In genomic region chr10:118839343-118840141, GRCm38 (mm10) we compare ENCODE assay signal across 17 mouse cellular contexts. TPM values are rescaled to one million over a fixed set of nuclear protein-coding genes. Genes with fewer than 3 reads are reported as not detected.
A peak's percentile ranks its signal among the peaks of the same experiment; 100 is the strongest.
DNase-seq lines count a peak whose midpoint lies in the region; ATAC-seq lines count a peak whose summit lies in the region.
"Had no signal": no experiment of that assay in that cellular context is flagged by ENCODE, and none has a peak within 500 bp of the region (broad histone marks: within the 10 kb centered on the region; RNA-seq: fewer than 3 reads in every experiment).

No protein-coding gene starts in this region.

- no peak overlapping the region for H3K9ac ChIP-seq in forebrain, embryonic 15.5 days (replicated peaks)
- no peak overlapping the region for H3K9ac ChIP-seq in forebrain, embryonic 11.5 days (ENCODE audit: low read length)
- H3K9ac ChIP-seq in heart, embryonic 15.5 days: 0 out of 2 replicates have a peak overlapping the region, but pooled peaks have one; percentile 25
- H3K9ac ChIP-seq in intestine, embryonic 16.5 days (ENCODE audit: low read depth, low read length): no peak overlapping the region
- no peak overlapping the region for H3K9ac ChIP-seq in midbrain, embryonic 11.5 days (ENCODE audit: low read length)
- H3K9ac ChIP-seq: hindbrain, embryonic 15.5 days; liver, embryonic 14.5 days; midbrain, embryonic 13.5 days had no signal

- peaks cover 12% of the 10 kb centered on the region; the same call in 1 of the 2 replicates for H3K4me1 ChIP-seq in forebrain, embryonic 15.5 days
- H3K4me1 ChIP-seq in forebrain, embryonic 11.5 days (replicated peaks; ENCODE audit: control insufficient read depth, insufficient read depth, low read length): no peaks in the 10 kb centered on the region
- peaks cover 17% of the 10 kb centered on the region for H3K4me1 ChIP-seq in heart, embryonic 15.5 days (replicated peaks)
- H3K4me1 ChIP-seq in intestine, embryonic 16.5 days (ENCODE audit: control insufficient read depth, insufficient read depth, low read length): 0 out of 2 replicates have a peak, but pooled peaks cover 6% of the 10 kb centered on the region
- no peaks in the 10 kb centered on the region for H3K4me1 ChIP-seq in midbrain, embryonic 11.5 days (ENCODE audit: control insufficient read depth, insufficient read depth, low read length)
- H3K4me1 ChIP-seq: hindbrain, embryonic 15.5 days; midbrain, embryonic 13.5 days had no signal

- H3K4me3 ChIP-seq in forebrain, embryonic 15.5 days: no peak overlapping the region
- no peak overlapping the region for H3K4me3 ChIP-seq in forebrain, embryonic 11.5 days (ENCODE audit: low read depth, low read length)
- H3K4me3 ChIP-seq in heart, embryonic 15.5 days: 0 out of 2 replicates have a peak overlapping the region, but pooled peaks have one; percentile 5
- no peak overlapping the region for H3K4me3 ChIP-seq in intestine, embryonic 16.5 days (ENCODE audit: low read length)
- no peak overlapping the region for H3K4me3 ChIP-seq in midbrain, embryonic 11.5 days (ENCODE audit: low read depth, low read length)
- H3K4me3 ChIP-seq: hindbrain, embryonic 15.5 days; midbrain, embryonic 13.5 days had no signal

- no peaks in the 10 kb centered on the region for H3K27me3 ChIP-seq in forebrain, embryonic 15.5 days
- H3K27me3 ChIP-seq in forebrain, embryonic 11.5 days (ENCODE audit: control insufficient read depth, insufficient read depth, low read length): no peaks in the 10 kb centered on the region
- H3K27me3 ChIP-seq in heart, embryonic 15.5 days: no peaks in the 10 kb centered on the region
- H3K27me3 ChIP-seq in intestine, embryonic 16.5 days (replicated peaks; ENCODE audit: control insufficient read depth, insufficient read depth, low read length): no peaks in the 10 kb centered on the region
- no peaks in the 10 kb centered on the region for H3K27me3 ChIP-seq in midbrain, embryonic 11.5 days (ENCODE audit: control insufficient read depth, insufficient read depth, low read length)
- H3K27me3 ChIP-seq: hindbrain, embryonic 15.5 days; midbrain, embryonic 13.5 days had no signal

- no peaks in the 10 kb centered on the region for H3K36me3 ChIP-seq in forebrain, embryonic 15.5 days
- no peaks in the 10 kb centered on the region for H3K36me3 ChIP-seq in forebrain, embryonic 11.5 days (ENCODE audit: control insufficient read depth, insufficient read depth, low read length)
- no peaks in the 10 kb centered on the region for H3K36me3 ChIP-seq in heart, embryonic 15.5 days
- no peaks in the 10 kb centered on the region for H3K36me3 ChIP-seq in intestine, embryonic 16.5 days (ENCODE audit: control insufficient read depth, insufficient read depth, low read length)
- H3K36me3 ChIP-seq in midbrain, embryonic 11.5 days (ENCODE audit: control insufficient read depth, insufficient read depth, low read length): no peaks in the 10 kb centered on the region
- H3K36me3 ChIP-seq: hindbrain, embryonic 15.5 days; midbrain, embryonic 13.5 days had no signal

- ATAC-seq in forebrain, embryonic 15.5 days (replicated peaks): no peak
- ATAC-seq in forebrain, embryonic 11.5 days (replicated peaks; ENCODE audit: low FRiP score): no peak
- no peak for ATAC-seq in heart, embryonic 15.5 days (replicated peaks; ENCODE audit: insufficient number of reproducible peaks, insufficient read depth, low FRiP score, low read depth)
- ATAC-seq in intestine, embryonic 16.5 days: 0 out of 2 replicates have a peak, but pooled peaks have one; percentile 38
- ATAC-seq in midbrain, embryonic 11.5 days (ENCODE audit: low FRiP score): no peak
- ATAC-seq: midbrain, embryonic 13.5 days had no signal

- H3K27ac ChIP-seq in forebrain, embryonic 15.5 days (replicated peaks): peak overlapping the region; percentile 46
- H3K27ac ChIP-seq in forebrain, embryonic 11.5 days (ENCODE audit: low read depth, low read length): no peak overlapping the region
- peak overlapping the region; percentile 68 for H3K27ac ChIP-seq in heart, embryonic 15.5 days
- H3K27ac ChIP-seq in intestine, embryonic 16.5 days (ENCODE audit: low read length): no peak overlapping the region
- no peak overlapping the region for H3K27ac ChIP-seq in midbrain, embryonic 11.5 days (ENCODE audit: low read depth, low read length)
- H3K27ac ChIP-seq: hindbrain, embryonic 15.5 days; liver, embryonic 14.5 days; midbrain, embryonic 13.5 days had no signal

- WGBS in forebrain, embryonic 15.5 days: 88% methylated on average over 19 of the region's 19 CpGs
- 92% methylated on average over 19 of the region's 19 CpGs for WGBS in forebrain, embryonic 11.5 days
- 60% methylated on average over 19 of the region's 19 CpGs for whole genome bisulfite sequencing in heart, embryonic 15.5 days
- 81% methylated on average over 19 of the region's 19 CpGs for whole genome bisulfite sequencing in intestine, embryonic 16.5 days
- WGBS in midbrain, embryonic 11.5 days: 91% methylated on average over 19 of the region's 19 CpGs

- H3K4me2 ChIP-seq in forebrain, embryonic 15.5 days (replicated peaks): no peak overlapping the region
- H3K4me2 ChIP-seq in forebrain, embryonic 11.5 days (ENCODE audit: low read depth, low read length, severe bottlenecking): no peak overlapping the region
- H3K4me2 ChIP-seq in heart, embryonic 15.5 days: peak overlapping the region; percentile 38
- no peak overlapping the region for H3K4me2 ChIP-seq in intestine, embryonic 16.5 days (ENCODE audit: low read depth, low read length)
- H3K4me2 ChIP-seq in midbrain, embryonic 11.5 days: no peak overlapping the region
- H3K4me2 ChIP-seq: hindbrain, embryonic 15.5 days; midbrain, embryonic 13.5 days had no signal

- no peaks in the 10 kb centered on the region for H3K9me3 ChIP-seq in forebrain, embryonic 15.5 days
- H3K9me3 ChIP-seq in forebrain, embryonic 11.5 days (ENCODE audit: control insufficient read depth, low read length): no peaks in the 10 kb centered on the region
- H3K9me3 ChIP-seq in heart, embryonic 15.5 days (replicated peaks): no peaks in the 10 kb centered on the region
- no peaks in the 10 kb centered on the region for H3K9me3 ChIP-seq in intestine, embryonic 16.5 days (ENCODE audit: control insufficient read depth, low read length)
- no peaks in the 10 kb centered on the region for H3K9me3 ChIP-seq in midbrain, embryonic 11.5 days (ENCODE audit: control insufficient read depth, low read length)
- H3K9me3 ChIP-seq: hindbrain, embryonic 15.5 days; midbrain, embryonic 13.5 days had no signal

- DNase-seq in forebrain, embryonic 11.5 days (ENCODE audit: low spot score): no peak
- no peak for DNase-seq in heart, adult 9 months (ENCODE audit: low spot score in 2 of 2)
- DNase-seq in NIH3T3 (ENCODE audit: low read depth): peak; percentile 28
- no peak for DNase-seq in midbrain, embryonic 11.5 days (ENCODE audit: low spot score, missing footprints)
- no peak for DNase-seq in layer of hippocampus, postnatal 14 days (ENCODE audit: low spot score in 2 of 2)
- DNase-seq: adrenal gland, postnatal 10 days; cerebellum, adult 9-10 months; gastrocnemius, postnatal 36 days; lung, postnatal 10 days; right cerebral cortex, postnatal 4 days; thymus, adult 2 months had no signal

RNA-seq across cellular contexts. Expression of gene Dyrk2, which starts 30.5 kb away (rescaled TPM):
- polyA plus RNA-seq in forebrain, embryonic 15.5 days (2015; fragmentation: Nextera tagmentation; extraction: Ambion mirVana): 16.2 and 16.5 TPM in 2 replicates
- polyA plus RNA-seq in forebrain, embryonic 11.5 days (2014; fragmentation: Nextera tagmentation; extraction: Ambion mirVana): 10.5 and 11.2 TPM in 2 replicates
- polyA plus RNA-seq in heart, embryonic 15.5 days (2015; fragmentation: Nextera tagmentation; extraction: Ambion mirVana): 10.0 and 10.2 TPM in 2 replicates
- 7.2 and 8.0 TPM in 2 replicates for polyA plus RNA-seq in intestine, embryonic 16.5 days (2015; fragmentation: Nextera tagmentation; extraction: Ambion mirVana)
- 12.1 and 12.4 TPM in 2 replicates for polyA plus RNA-seq in midbrain, embryonic 11.5 days (2014; fragmentation: Nextera tagmentation; extraction: Ambion mirVana)
- total RNA-seq in layer of hippocampus, postnatal 14 days (2021): 10 to 100 TPM; 65.0 TPM

Comparison
In these comparisons a context has a peak if more than half of its experiments do, and no peak if none do; other contexts are left out.
1. H3K27ac ChIP-seq: peak in forebrain, embryonic 15.5 days (single experiment) and heart, embryonic 15.5 days (single experiment); none in forebrain, embryonic 11.5 days (single experiment), intestine, embryonic 16.5 days (single experiment) and midbrain, embryonic 11.5 days (single experiment).